Mouse (Mus musculus) E14TG2a.4 (cell line): ENCODE results near the gene Anapc1.
A peak's percentile ranks its signal among the peaks of the same experiment; 100 is the strongest.

Experiments
- H3K27me3 ChIP-seq: 2 replicates; pipeline ENCODE4 v1.6.1; 2014; ENCODE audit warnings: low read length, control low read depth; ENCODE audit not compliant: insufficient read depth
- H3K36me3 ChIP-seq: 2 replicates; pipeline ENCODE4 v1.6.1; 2014; ENCODE audit warnings: low read length, control low read depth; ENCODE audit not compliant: insufficient read depth
- H3K4me1 ChIP-seq: replicated peaks from 2 replicates; pipeline ENCODE4 v1.6.1; 2014; ENCODE audit warnings: low read depth, low read length, control low read depth
- H3K4me3 ChIP-seq: replicated peaks from 2 replicates; pipeline ENCODE4 v1.5.1; 2014; ENCODE audit warnings: mild to moderate bottlenecking, low read length
- H3K9me3 ChIP-seq: 2 replicates; pipeline ENCODE4 v1.6.1; 2014; ENCODE audit warnings: low read length, control low read depth
- CTCF ChIP-seq: conservative IDR thresholded peaks from 2 replicates; pipeline ENCODE4 v1.5.1; 2014; ENCODE audit warnings: low read length
- NANOG ChIP-seq: IDR thresholded peaks from 2 replicates; pipeline ENCODE4 v1.6.1; 2014; ENCODE audit warnings: borderline replicate concordance, low read length, mixed read lengths
- POU5F1 ChIP-seq: IDR thresholded peaks from 2 replicates; pipeline ENCODE4 v1.6.1; 2014; ENCODE audit warnings: low read length, borderline replicate concordance

The Anapc1 gene

DNA sequence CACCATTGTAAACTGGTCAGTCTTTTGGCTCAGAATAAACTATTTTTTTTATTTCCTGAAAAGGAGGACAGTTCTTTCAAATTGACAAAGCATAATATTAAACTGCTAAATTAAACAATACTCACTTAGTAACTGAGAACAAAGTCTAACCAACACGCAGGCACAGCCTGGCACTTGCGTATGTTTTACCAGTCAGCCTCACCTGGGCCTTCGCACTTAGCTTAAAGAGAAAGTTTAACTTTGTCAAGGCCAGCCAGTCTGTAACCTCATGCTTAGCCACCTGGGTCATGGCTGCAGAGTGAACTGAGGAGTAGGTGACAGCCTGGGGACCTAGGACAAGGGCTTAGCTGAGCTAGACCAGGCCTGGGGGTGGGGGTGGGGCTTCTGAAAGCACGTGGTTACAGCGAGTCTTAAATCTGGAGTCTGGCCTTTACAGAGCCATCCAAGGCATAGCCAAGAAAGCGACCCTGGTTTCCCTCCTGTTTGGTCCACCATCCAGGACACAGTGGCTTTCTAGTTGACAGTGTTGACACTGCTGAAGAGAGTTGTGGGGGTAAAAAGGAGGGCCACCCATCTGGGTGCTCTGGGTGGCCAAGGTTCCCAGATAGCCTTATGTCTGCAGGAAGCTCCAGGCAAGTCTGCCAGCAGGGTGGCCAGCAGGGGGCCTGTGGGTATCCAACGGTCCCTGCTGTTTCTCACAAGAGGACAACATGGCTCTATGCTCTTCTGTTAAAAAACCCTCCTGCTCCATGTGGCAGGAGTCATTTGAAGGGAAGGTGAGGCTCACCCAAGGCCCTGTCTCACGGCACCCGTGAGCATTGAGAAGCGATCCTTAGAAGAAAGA is 120.7 kb downstream of the Anapc1 start:
- no peaks in the 10 kb centered on the region for H3K9me3 ChIP-seq
- peaks cover 34% of the 10 kb centered on the region for H3K4me1 ChIP-seq
- TF ChIP-seq NANOG (no peak), POU5F1 (no peak), CTCF (no peak)
- H3K27me3 ChIP-seq: no peaks in the 10 kb centered on the region
- no peak overlapping the region for H3K4me3 ChIP-seq
- no peaks in the 10 kb centered on the region for H3K36me3 ChIP-seq

DNA sequence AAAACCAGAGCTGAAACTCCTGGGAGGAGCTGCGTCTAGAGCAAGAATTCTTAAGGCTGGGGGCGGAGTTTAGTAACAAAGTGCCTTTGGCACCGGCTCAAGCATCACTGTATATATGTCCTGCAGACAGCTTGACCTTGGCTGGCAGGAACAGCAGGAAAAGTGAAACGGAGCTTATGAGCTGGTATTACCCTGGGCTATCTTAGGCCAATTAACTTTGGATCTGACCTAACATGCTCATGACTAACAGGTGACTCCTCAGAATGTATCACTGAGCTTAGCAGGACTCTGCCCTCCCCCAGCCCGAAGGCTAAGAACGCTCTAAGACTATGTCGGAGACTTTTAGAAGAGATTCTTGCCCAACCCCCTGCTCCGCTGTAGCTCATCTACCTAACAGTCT is 121.3 kb downstream of the Anapc1 start:
- Histone ChIP-seq H3K36me3 (no peaks in the 10 kb centered on the region), H3K4me1 (peaks cover 34% of the 10 kb centered on the region), H3K4me3 (no peak overlapping the region), H3K9me3 (no peaks in the 10 kb centered on the region), H3K27me3 (no peaks in the 10 kb centered on the region; the same call in 1 of the 2 replicates)
- TF ChIP-seq CTCF (no peak), POU5F1 (no peak), NANOG (no peak)

DNA sequence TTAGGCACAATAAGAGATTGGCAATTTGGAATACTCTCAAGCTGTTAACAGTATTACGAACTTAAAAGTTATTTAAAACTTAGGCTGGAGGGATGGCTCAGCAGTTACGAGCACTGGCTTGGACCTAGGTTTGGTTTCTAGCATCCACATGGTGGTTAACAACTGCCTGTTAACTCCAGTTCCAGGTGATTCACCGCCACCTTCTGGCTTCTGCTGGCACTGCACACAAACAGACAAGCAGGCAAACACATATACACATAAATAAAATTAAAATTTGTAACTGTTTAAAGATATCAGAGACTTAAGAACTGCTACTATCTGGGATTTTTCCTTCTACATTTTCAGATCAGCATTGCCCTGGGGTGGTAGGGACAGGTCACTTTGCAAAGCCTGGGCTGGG is 123.0 kb downstream of the Anapc1 start:
- H3K4me3 ChIP-seq: no peak overlapping the region
- H3K36me3 ChIP-seq: no peaks in the 10 kb centered on the region
- H3K27me3 ChIP-seq: no peaks in the 10 kb centered on the region; the same call in 1 of the 2 replicates
- no peak for TF ChIP-seq POU5F1
- TF ChIP-seq CTCF: peak; percentile 52
- TF ChIP-seq NANOG: no peak
- H3K4me1 ChIP-seq: peaks cover 34% of the 10 kb centered on the region
- H3K9me3 ChIP-seq: no peaks in the 10 kb centered on the region
